Mouse (Mus musculus): ENCODE data around the gene Ccdc9b. TPM values are rescaled to one million over a fixed set of nuclear protein-coding genes. Genes with fewer than 3 reads are reported as not detected.

Ccdc9b gene
- total RNA-seq, 1 experiment from 2014 or later: 8.1 TPM

DNA sequence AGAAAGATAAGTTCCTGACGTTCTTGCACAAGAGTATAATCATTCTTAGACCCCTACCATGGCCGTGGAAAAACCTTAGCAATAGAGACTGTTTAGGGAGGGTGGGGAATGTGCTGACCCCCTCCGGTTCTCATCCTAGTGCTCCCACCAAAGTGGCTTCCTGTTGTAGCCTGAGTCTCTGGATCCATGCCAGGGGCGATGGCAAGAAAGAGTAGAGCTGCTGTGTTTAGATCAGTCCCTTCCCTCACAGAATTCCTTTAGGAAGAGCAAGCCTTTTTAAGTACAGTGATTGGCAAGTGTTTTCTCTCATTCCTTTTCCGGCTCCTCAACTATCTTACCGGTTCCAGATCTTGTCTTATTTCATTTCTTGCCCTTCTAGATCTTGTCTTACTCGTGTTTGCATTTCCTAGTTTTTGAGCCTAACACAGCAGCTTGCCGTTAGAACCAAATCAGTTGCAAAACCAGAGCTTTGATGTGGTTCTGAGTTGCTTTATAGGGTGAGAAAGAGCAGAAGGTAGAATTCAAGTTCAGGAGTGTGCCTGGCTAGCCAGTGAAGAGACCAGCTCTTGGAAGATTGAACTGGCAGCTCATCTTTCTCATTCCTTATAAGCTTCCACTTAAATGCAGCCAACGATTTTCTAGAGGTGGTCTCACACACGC is 15.0 kb downstream of the Ccdc9b start:
- peak; percentile 62 for DNase-seq

- DNase-seq: peak; percentile 38
Observed at GRCm38 (mm10) chr2:118745915-118746901, 16.3 kb downstream of the Ccdc9b start.

- peak; percentile 93 for DNase-seq
Observed at GRCm38 (mm10) chr2:118745232-118745884, 17.1 kb downstream of the Ccdc9b start, which contains the start of gene Inafm2. Gene Inafm2, plus strand, starts transcription at chr2:118745758.

GRCm38 (mm10) chr2:118744621-118745020 is 17.8 kb downstream of the Ccdc9b start:
- no peak for DNase-seq

- no peak for DNase-seq
Observed at GRCm38 (mm10) chr2:118743261-118743943, 19.1 kb downstream of the Ccdc9b start.

DNA sequence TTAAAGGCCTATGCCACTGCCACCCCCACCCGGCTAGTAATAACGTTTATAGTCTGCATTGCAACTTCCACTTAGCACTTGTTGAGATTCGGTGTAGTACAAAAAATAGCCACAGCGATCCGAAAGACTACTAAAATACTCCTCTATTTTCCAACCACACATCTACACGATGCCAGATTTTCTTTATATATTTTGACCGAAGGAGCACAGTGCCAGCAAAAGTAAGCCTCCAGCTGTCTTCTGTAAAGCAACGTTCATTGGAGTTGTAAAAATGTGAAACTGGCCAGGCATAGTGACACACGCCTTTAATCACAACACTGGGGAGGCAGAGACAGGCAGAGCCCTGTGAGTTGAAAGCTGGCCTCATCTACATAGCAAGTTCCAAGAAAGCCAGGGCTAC is 21.3 kb downstream of the Ccdc9b start:
- no peak for DNase-seq

- DNase-seq: no peak
Observed at GRCm38 (mm10) chr2:118740341-118740740, 22.1 kb downstream of the Ccdc9b start.

DNA sequence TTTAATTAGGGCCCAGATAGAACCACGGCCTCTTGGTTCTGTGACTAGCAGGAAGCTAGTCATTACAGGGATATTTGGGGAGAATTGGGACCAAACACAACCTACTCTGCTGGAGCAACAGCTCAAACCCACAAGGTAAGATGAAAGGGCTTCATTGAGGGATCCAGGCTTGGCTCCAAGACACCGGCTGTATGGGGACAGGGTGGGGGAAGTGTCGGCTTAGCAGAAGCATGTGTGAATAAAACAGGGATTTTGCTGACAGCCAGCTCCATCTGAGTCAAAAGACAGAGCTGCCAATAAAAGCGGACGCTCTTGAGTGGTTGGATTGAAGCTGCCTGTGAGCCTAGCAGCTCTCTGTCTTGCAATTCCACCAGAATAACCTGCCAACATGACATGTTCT is 29.1 kb downstream of the Ccdc9b start:
- DNase-seq: no peak

GRCm38 (mm10) chr2:118731981-118732380 is 30.5 kb downstream of the Ccdc9b start:
- no peak for DNase-seq

GRCm38 (mm10) chr2:118730622-118730915 is 31.9 kb downstream of the Ccdc9b start:
- peak; percentile 87 for DNase-seq

DNA sequence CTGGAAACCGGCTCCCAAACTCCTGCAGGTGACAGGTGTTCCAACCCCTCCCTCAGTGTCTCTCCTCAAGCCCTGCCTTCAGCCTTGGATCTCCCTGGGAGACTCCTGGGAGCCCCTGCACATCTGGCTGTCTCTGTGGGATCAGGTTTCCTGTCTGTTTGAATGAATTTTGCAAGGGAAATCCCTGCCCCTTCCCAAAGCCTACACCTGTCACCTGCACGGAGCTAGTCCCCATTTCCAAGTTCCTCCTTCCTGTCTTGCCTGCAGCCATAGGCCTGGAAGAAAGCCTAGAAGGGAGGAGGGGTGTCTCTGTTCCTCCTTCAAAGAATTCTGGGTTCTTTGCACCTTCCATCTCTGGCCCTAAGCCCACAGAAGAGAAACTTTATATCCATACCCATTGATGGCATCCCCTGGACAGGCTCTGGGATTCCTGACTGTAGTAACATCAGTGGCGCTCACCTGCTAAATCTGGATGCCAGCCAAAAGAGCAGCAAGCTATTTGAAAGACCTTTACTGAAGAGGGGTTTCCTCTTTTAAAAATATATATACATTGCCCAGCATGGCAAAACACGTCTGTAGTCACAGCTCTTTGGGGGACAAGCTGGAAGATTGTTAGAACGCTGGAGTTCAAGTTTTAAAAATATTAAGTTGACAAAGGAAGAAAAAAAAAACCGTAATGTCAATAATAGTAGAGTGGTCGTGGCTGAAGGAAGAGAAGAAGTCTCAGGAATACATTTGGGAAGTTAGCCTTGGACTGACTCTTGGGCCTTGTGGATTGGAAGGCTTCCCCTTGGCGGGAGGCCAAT is 32.4 kb downstream of the Ccdc9b start:
- DNase-seq: no peak

GRCm38 (mm10) chr2:118729194-118729593 is 33.3 kb downstream of the Ccdc9b start:
- no peak for DNase-seq

- no peak for DNase-seq
Observed at GRCm38 (mm10) chr2:118728337-118728736, 34.1 kb downstream of the Ccdc9b start, which contains the start of gene Plcb2. Gene Plcb2, minus strand, starts transcription at chr2:118728438.

DNA sequence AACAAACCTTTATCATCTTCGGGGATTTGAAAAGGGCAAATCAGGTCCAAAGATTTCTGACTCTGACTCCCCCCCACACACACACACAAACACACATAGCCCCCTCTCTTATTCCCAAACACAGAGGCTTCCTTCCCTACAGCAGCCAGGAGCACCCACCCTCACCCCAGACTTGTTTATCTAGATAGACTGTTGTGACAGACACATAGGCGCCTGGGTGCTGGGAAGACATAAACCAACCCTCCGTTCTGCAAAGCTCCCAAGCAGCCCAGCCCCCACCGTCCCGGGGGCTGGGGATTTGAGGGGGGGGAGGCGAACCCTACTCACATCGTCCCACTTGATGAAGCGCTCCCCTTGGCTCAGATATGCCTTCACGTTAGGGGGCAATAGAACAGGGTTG is 34.5 kb downstream of the Ccdc9b start:
- DNase-seq: no peak

- DNase-seq: no peak
Observed at GRCm38 (mm10) chr2:118726873-118727272, 35.6 kb downstream of the Ccdc9b start.

- DNase-seq: peak; percentile 30
Observed at GRCm38 (mm10) chr2:118725511-118725910, 37.0 kb downstream of the Ccdc9b start.

DNA sequence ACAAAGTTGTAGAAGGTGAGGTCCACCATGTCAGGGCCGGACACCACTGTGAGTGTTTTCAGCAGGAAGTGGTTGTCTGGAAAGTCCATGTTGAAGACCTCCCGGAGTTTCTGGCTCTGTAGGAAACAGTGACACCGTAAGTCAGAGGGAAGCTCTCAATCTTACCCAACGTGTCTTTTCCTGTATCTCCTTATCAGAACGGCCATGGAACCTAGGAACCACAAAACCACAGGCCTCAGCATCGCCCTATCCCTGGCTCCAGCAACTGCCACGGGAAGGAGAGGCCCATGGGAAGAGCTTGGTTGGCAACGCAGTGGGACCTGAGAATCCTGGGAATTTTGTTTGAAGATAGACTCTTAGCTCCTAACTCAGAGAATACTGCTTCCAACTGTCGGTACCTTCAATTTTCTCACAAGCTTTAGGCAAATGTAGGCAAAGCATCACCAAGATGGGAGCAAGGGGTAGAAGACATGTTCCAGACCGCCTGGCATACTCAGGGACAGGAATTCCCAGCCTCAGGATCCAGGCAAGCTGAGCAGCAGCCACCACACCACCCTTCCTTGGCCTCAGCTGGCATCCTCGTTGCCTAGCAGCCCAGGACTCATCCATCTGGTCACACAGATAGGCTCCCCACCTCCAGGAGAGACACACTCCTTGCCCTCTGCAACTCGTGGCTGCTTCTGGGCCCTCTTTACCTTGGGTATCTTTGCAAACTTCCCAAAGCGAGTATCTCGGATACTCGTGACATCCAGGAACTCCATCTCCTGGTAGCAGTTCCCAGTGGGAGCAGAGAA is 38.6 kb downstream of the Ccdc9b start:
- DNase-seq: no peak

- no peak for DNase-seq
Observed at GRCm38 (mm10) chr2:118716677-118717076, 45.8 kb downstream of the Ccdc9b start.

GRCm38 (mm10) chr2:118714230-118714629 is 48.2 kb downstream of the Ccdc9b start:
- no peak for DNase-seq

GRCm38 (mm10) chr2:118713631-118714030 is 48.8 kb downstream of the Ccdc9b start:
- DNase-seq: no peak
